Mouse (Mus musculus) lung, embryonic 14.5 days (tissue): ENCODE results near the gene 2010111I01Rik. TPM values are rescaled to one million over a fixed set of nuclear protein-coding genes. Genes with fewer than 3 reads are reported as not detected.

Experiments
- ATAC-seq: fragments of 200-750 bp; cut with Nextera tagmentation; 2 replicates; pipeline ENCODE4 v1.8.0; 2017; ENCODE audit warnings: mild to moderate bottlenecking, moderate TSS enrichment, moderate library complexity; ENCODE audit not compliant: insufficient read depth
- DNase-seq: peaks from one replicate; pipeline ENCODE4 v3.0.0-alpha.2; 2015
- H3K27ac ChIP-seq: fragments of 300-500 bp; sonication (generic); 2 replicates; pipeline ENCODE4 v1.5.1; 2014; ENCODE audit warnings: low read depth, mild to moderate bottlenecking, moderate library complexity
- H3K27me3 ChIP-seq: fragments of 300-500 bp; sonication (generic); 2 replicates; pipeline ENCODE4 v1.6.1; 2014; ENCODE audit warnings: low read length, control low read depth; ENCODE audit not compliant: insufficient read depth
- H3K36me3 ChIP-seq: fragments of 300-500 bp; sonication (generic); 2 replicates; pipeline ENCODE4 v1.6.1; 2014; ENCODE audit warnings: control low read depth; ENCODE audit not compliant: insufficient read depth
- H3K4me1 ChIP-seq: fragments of 300-500 bp; sonication (generic); 2 replicates; pipeline ENCODE4 v1.6.1; 2014; ENCODE audit warnings: antibody characterized with exemption, control low read depth; ENCODE audit not compliant: insufficient read depth
- H3K4me2 ChIP-seq: fragments of 300-500 bp; sonication (generic); 2 replicates; pipeline ENCODE4 v1.6.1; 2014; ENCODE audit warnings: mild to moderate bottlenecking
- H3K4me3 ChIP-seq: fragments of 300-500 bp; sonication (generic); 2 replicates; pipeline ENCODE4 v1.5.1; 2014; ENCODE audit warnings: low read depth, low read length
- H3K9ac ChIP-seq: fragments of 300-500 bp; sonication (generic); 2 replicates; pipeline ENCODE4 v1.6.1; 2014
- H3K9me3 ChIP-seq: fragments of 300-500 bp; sonication (generic); 2 replicates; pipeline ENCODE4 v1.6.1; 2016; ENCODE audit warnings: low read depth, low read length, control low read depth
- CTCF ChIP-seq: IDR thresholded peaks from 2 replicates; pipeline ENCODE4 v1.5.1; 2016; ENCODE audit warnings: antibody characterized with exemption, low read depth
- WGBS: fragments of 180-500 bp; shearing (Covaris S2); extraction: QIAGEN DNeasy Blood & Tissue Kit; methylation state at CpG from one replicate; pipeline ENCODE4 v1.1.7; 2014; 5-methylcytosine and 5-hydroxymethylcytosine counted together
- polyA plus RNA-seq: library from polyadenylated mRNA; unstranded; fragments of >200 nt; fragmentation: Nextera tagmentation; extraction: Ambion mirVana; gene quantifications from 2 replicates; pipeline ENCODE4 v1.2.1, GENCODE M21; 2014

Gene 2010111I01Rik
- polyA plus RNA-seq, 1 experiment from 2014 or later = 156 TPM

DNA sequence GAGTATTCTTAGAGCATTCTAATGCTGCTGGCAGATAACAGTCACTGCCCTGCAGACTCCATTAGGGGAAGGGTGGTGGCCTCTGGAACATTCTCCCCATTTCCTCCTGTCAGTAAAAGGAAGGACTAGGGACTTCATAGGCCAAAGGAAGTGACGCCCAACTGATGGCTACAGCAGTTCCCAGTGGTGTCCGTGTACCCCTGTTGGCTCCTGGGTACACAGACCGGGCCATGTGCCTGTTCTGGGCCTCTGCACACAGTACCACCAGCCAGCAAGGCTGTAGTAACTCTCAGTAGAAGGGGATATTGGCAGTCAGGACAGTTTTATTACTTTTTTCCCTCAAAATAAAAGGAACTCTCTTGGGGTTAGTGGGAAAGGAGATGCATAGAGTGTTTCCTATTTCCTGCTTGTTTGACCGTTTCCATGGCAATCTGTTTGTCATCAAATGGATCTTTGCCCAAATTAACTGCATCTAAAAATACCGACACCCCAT lies 290.9 kb downstream of the 2010111I01Rik start:
- Histone ChIP-seq H3K27ac (peak overlapping the region; percentile 50; the same call in 1 of the 2 replicates), H3K27me3 (no peaks in the 10 kb centered on the region), H3K4me1 (peaks cover 43% of the 10 kb centered on the region), H3K9me3 (no peaks in the 10 kb centered on the region), H3K4me2 (no peak overlapping the region), H3K36me3 (peaks cover 44% of the 10 kb centered on the region), H3K4me3 (no peak overlapping the region), H3K9ac (no peak overlapping the region)
- no peak for ATAC-seq
- peak; percentile 30 for DNase-seq
- TF ChIP-seq CTCF = no peak
- WGBS = 71% methylated on average over 5 of the region's 5 CpGs

DNA sequence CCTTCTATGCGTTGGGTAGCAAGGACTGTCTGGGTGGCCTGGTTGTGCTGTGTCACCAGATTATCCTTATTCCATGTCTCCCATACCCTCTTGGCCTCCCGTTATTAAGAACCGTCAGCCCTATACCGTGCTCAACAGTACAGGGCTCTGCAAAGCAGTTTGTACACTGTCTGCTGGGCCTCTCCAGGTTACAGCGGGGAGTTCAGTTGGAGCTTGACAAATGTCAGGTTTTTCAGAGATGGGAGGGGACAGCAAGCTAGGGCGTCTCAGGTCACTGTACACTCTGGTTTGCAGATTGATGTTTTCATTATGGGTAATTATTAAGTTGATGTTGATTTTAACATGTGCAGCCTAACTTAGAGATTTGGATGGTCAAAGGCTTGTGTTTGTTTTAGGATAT lies 291.5 kb downstream of the 2010111I01Rik start:
- TF ChIP-seq CTCF = no peak
- 59% methylated on average over 6 of the region's 6 CpGs for WGBS
- Histone ChIP-seq H3K4me3 (no peak overlapping the region), H3K27ac (peak overlapping the region; percentile 50; the same call in 1 of the 2 replicates), H3K36me3 (peaks cover 43% of the 10 kb centered on the region), H3K4me2 (no peak overlapping the region), H3K4me1 (peaks cover 37% of the 10 kb centered on the region), H3K9me3 (no peaks in the 10 kb centered on the region), H3K9ac (no peak overlapping the region), H3K27me3 (no peaks in the 10 kb centered on the region)
- ATAC-seq (0 out of 2 replicates have a peak, but pooled peaks have one; percentile 18), DNase-seq (no peak)

DNA sequence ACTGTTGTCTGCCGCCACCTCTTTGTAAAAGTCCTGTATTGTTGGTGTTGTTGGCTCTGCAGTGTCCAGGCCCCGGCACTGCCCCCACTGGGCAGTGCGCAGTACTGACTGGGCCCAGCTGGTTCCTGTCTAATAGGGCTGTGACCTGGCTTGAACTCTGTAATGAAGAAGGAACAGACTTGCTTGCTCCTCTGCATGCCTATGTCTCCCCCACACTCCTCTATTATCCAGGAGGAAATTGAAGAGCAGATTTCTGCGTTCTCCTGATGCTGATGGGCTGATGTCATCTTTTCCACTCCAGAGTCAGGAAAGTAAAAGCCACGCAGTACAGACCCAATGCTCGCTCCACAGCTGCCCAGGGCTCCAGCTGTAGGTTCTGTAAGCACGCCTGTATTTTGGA lies 292.1 kb downstream of the 2010111I01Rik start:
- peak overlapping the region; percentile 69; the same call in 1 of the 2 replicates for H3K27ac ChIP-seq
- peak; percentile 76 for DNase-seq

GRCm38 (mm10) chr13:63258167-63258582 lies 293.5 kb downstream of the 2010111I01Rik start:
- no peak; the same call in 1 of the 2 replicates for ATAC-seq

More for the DNA sequence above, 292.1 kb downstream of the 2010111I01Rik start:
- Histone ChIP-seq H3K4me2 (no peak overlapping the region), H3K9me3 (no peaks in the 10 kb centered on the region), H3K4me1 (peaks cover 32% of the 10 kb centered on the region), H3K4me3 (no peak overlapping the region), H3K27me3 (no peaks in the 10 kb centered on the region), H3K36me3 (peaks cover 48% of the 10 kb centered on the region), H3K9ac (no peak overlapping the region)
- ATAC-seq = peak; percentile 73
- 51% methylated on average over 7 of the region's 7 CpGs for WGBS
- peak; percentile 44; the same call in 1 of the 2 replicates for TF ChIP-seq CTCF

GRCm38 (mm10) chr13:63258671-63259070 lies 294.0 kb downstream of the 2010111I01Rik start:
- Histone ChIP-seq H3K4me1 (peaks cover 18% of the 10 kb centered on the region; the same call in 1 of the 2 replicates), H3K27ac (no peak overlapping the region; the same call in 1 of the 2 replicates)
- no peak for ATAC-seq

More at GRCm38 (mm10) chr13:63258167-63258582, 293.5 kb downstream of the 2010111I01Rik start:
- DNase-seq = peak; percentile 58
- no peak overlapping the region for H3K9ac ChIP-seq
- H3K9me3 ChIP-seq = no peaks in the 10 kb centered on the region
- no peak overlapping the region for H3K4me2 ChIP-seq
- no peaks in the 10 kb centered on the region for H3K27me3 ChIP-seq
- no peak overlapping the region; the same call in 1 of the 2 replicates for H3K27ac ChIP-seq
- TF ChIP-seq CTCF = no peak
- peaks cover 59% of the 10 kb centered on the region for H3K36me3 ChIP-seq
- no peak overlapping the region for H3K4me3 ChIP-seq
- peaks cover 20% of the 10 kb centered on the region for H3K4me1 ChIP-seq
- 44% methylated on average over 6 of the region's 6 CpGs for WGBS

GRCm38 (mm10) chr13:63260133-63260532 lies 295.4 kb downstream of the 2010111I01Rik start:
- DNase-seq = no peak
- Histone ChIP-seq H3K4me1 (peaks cover 15% of the 10 kb centered on the region; the same call in 1 of the 2 replicates), H3K4me2 (no peak overlapping the region), H3K27ac (peak overlapping the region; percentile 47; the same call in 1 of the 2 replicates), H3K9me3 (no peaks in the 10 kb centered on the region), H3K27me3 (no peaks in the 10 kb centered on the region), H3K9ac (no peak overlapping the region), H3K4me3 (no peak overlapping the region), H3K36me3 (peaks cover 47% of the 10 kb centered on the region)
- ATAC-seq = no peak
- TF ChIP-seq CTCF = no peak
- 49% methylated on average over 4 of the region's 4 CpGs for WGBS

More at GRCm38 (mm10) chr13:63258671-63259070, 294.0 kb downstream of the 2010111I01Rik start:
- no peak for TF ChIP-seq CTCF
- H3K4me3 ChIP-seq = no peak overlapping the region
- no peaks in the 10 kb centered on the region for H3K27me3 ChIP-seq
- peaks cover 58% of the 10 kb centered on the region for H3K36me3 ChIP-seq
- H3K4me2 ChIP-seq = no peak overlapping the region
- H3K9ac ChIP-seq = no peak overlapping the region
- H3K9me3 ChIP-seq = no peaks in the 10 kb centered on the region
- no peak for DNase-seq
- 81% methylated on average over 4 of the region's 4 CpGs for WGBS

- no peak overlapping the region for H3K4me2 ChIP-seq
- H3K36me3 ChIP-seq = peaks cover 39% of the 10 kb centered on the region
- no peaks in the 10 kb centered on the region for H3K9me3 ChIP-seq
- H3K4me1 ChIP-seq = peaks cover 6% of the 10 kb centered on the region; the same call in 1 of the 2 replicates
- no peak overlapping the region for H3K4me3 ChIP-seq
- no peak for ATAC-seq
- TF ChIP-seq CTCF = no peak
- WGBS = 56% methylated on average over 18 of the region's 18 CpGs
- DNase-seq = no peak
- H3K27ac ChIP-seq = peak overlapping the region; percentile 47; the same call in 1 of the 2 replicates
- H3K27me3 ChIP-seq = no peaks in the 10 kb centered on the region
- H3K9ac ChIP-seq = no peak overlapping the region
These were observed 296.3 kb downstream of the 2010111I01Rik start for GRCm38 (mm10) chr13:63260753-63261631.
